Mouse (Mus musculus) liver, embryonic 14.5 days (tissue): ENCODE measurements at regions not wholly inside any gene's neighbourhood (a gene's known extent, or its start where the extent isn't known, plus 50 kb on each side); places are given as distances from the start of the nearest gene placed in this dataset.

ENCODE experiments used
- ATAC-seq: fragments of 200-750 bp; cut with Nextera tagmentation; 2 replicates; pipeline ENCODE4 v1.8.0; 2017; ENCODE audit warnings: moderate number of reproducible peaks, mild to moderate bottlenecking, moderate library complexity; ENCODE audit not compliant: insufficient read depth
- DNase-seq, 3 experiments: peaks; one replicate each; pipeline ENCODE4 v3.0.0-alpha.2; 2012 to 2013; ENCODE audit warnings: low read depth in 3 of 3, low spot score in 3 of 3
- H3K27ac ChIP-seq: fragments of 300-500 bp; sonication (generic); 2 replicates; pipeline ENCODE4 v1.5.1; 2014; ENCODE audit warnings: moderate library complexity, mild to moderate bottlenecking, control low read depth, inconsistent platforms
- H3K27me3 ChIP-seq: fragments of 300-500 bp; sonication (generic); 2 replicates; pipeline ENCODE4 v1.6.1; 2014; ENCODE audit warnings: mild to moderate bottlenecking, low read length, moderate library complexity; ENCODE audit not compliant: control insufficient read depth, insufficient read depth
- H3K36me3 ChIP-seq: fragments of 300-500 bp; sonication (generic); replicated peaks from 2 replicates; pipeline ENCODE4 v1.6.1; 2014; ENCODE audit warnings: low read depth; ENCODE audit not compliant: control insufficient read depth, insufficient read depth
- H3K4me1 ChIP-seq, 2 experiments: fragments of 200-500 bp in 1 of 2; fragments of 300-500 bp in 1 of 2; sonication (generic) in 1 of 2; replicated peaks; 2 replicates each; pipeline ENCODE4 v1.6.1; 2012 to 2014; ENCODE audit warnings: antibody characterized with exemption in 1 of 2, inconsistent platforms in 1 of 2, low read length in 1 of 2; ENCODE audit not compliant: control insufficient read depth in 2 of 2, insufficient read depth in 2 of 2
- H3K4me2 ChIP-seq: fragments of 300-500 bp; sonication (generic); 2 replicates; pipeline ENCODE4 v1.6.1; 2014; ENCODE audit warnings: low read depth, mild to moderate bottlenecking, control low read depth, moderate library complexity
- H3K4me3 ChIP-seq, 2 experiments: fragments of 200-500 bp in 1 of 2; fragments of 300-500 bp in 1 of 2; sonication (generic) in 1 of 2; 2 replicates each; pipeline ENCODE4 v1.5.1; 2012 to 2014; ENCODE audit warnings: low read depth in 2 of 2, low read length in 2 of 2, mild to moderate bottlenecking in 2 of 2, control low read depth in 1 of 2, inconsistent platforms in 1 of 2, moderate library complexity in 1 of 2; ENCODE audit not compliant: insufficient read depth in 1 of 2
- H3K9ac ChIP-seq: fragments of 300-500 bp; sonication (generic); replicated peaks from 2 replicates; pipeline ENCODE4 v1.6.1; 2014; ENCODE audit warnings: mild to moderate bottlenecking, control low read depth, moderate library complexity
- H3K9me3 ChIP-seq: fragments of 300-500 bp; sonication (generic); 2 replicates; pipeline ENCODE4 v1.6.1; 2016; ENCODE audit warnings: low read length, mixed read lengths; ENCODE audit not compliant: control insufficient read depth
- CTCF ChIP-seq: IDR thresholded peaks from 2 replicates; pipeline ENCODE4 v1.5.1; 2016; ENCODE audit warnings: antibody characterized with exemption, low read depth, control low read depth
- EP300 ChIP-seq: IDR thresholded peaks from 2 replicates; pipeline ENCODE4 v1.6.1; 2016; ENCODE audit warnings: antibody characterized with exemption, low read depth
- WGBS: fragments of 180-500 bp; shearing (Covaris S2); extraction: QIAGEN DNeasy Blood & Tissue Kit; methylation state at CpG from one replicate; pipeline ENCODE4 v1.1.7; 2014; ENCODE audit not compliant: insufficient replicate concordance; 5-methylcytosine and 5-hydroxymethylcytosine counted together

DNA sequence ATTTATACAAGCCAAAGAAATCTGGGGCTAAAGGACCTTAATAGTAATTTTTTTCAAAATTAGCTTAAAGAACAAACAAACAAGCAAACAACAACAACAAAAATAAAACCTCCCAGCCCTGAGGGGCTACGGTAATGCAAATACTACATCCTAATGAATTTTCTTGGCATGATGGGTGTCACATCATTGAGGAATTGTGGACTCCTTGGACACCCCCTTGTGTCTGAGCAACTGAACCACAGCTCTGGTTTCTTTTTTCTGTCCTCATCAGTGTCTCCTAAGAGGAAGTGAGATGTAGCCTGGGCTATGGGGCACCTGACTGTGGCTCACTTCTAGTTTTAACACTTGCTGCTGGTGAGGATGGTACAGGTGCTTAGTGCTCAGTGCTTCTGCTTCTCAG, 184.2 kb downstream of the Fam169b start:
- 72% methylated on average over 1 of the region's 1 CpGs for WGBS
- H3K4me3 ChIP-seq: no peak overlapping the region
- H3K4me1 ChIP-seq: no peaks in the 10 kb centered on the region
- H3K27ac ChIP-seq: no peak overlapping the region
- TF ChIP-seq EP300: no peak
- TF ChIP-seq CTCF: no peak
- no peaks in the 10 kb centered on the region for H3K27me3 ChIP-seq
- H3K9ac ChIP-seq: no peak overlapping the region
- H3K36me3 ChIP-seq: no peaks in the 10 kb centered on the region
- DNase-seq: no peak
- ATAC-seq: no peak
- H3K9me3 ChIP-seq: no peaks in the 10 kb centered on the region
- H3K4me2 ChIP-seq: no peak overlapping the region

GRCm38 (mm10) chr7:68455451-68455850, 181.8 kb downstream of the Fam169b start:
- no peaks in the 10 kb centered on the region for H3K36me3 ChIP-seq
- H3K4me3 ChIP-seq: no peak overlapping the region
- no peak overlapping the region for H3K4me2 ChIP-seq
- no peak overlapping the region for H3K27ac ChIP-seq
- H3K27me3 ChIP-seq: no peaks in the 10 kb centered on the region
- 35% methylated on average over 5 of the region's 5 CpGs for WGBS
- no peaks in the 10 kb centered on the region for H3K4me1 ChIP-seq
- DNase-seq: no peak
- no peak for ATAC-seq
- H3K9me3 ChIP-seq: no peaks in the 10 kb centered on the region
- TF ChIP-seq CTCF (no peak), EP300 (no peak)
- no peak overlapping the region for H3K9ac ChIP-seq

GRCm38 (mm10) chr7:68453028-68453692, 179.5 kb downstream of the Fam169b start:
- no peak overlapping the region for H3K27ac ChIP-seq
- H3K36me3 ChIP-seq: no peaks in the 10 kb centered on the region
- ATAC-seq: no peak
- H3K27me3 ChIP-seq: no peaks in the 10 kb centered on the region
- WGBS: 68% methylated on average over 8 of the region's 8 CpGs
- H3K4me3 ChIP-seq: no peak overlapping the region
- no peaks in the 10 kb centered on the region for H3K9me3 ChIP-seq
- H3K4me1 ChIP-seq: no peaks in the 10 kb centered on the region
- H3K9ac ChIP-seq: no peak overlapping the region
- TF ChIP-seq CTCF: no peak
- DNase-seq: no peak
- no peak overlapping the region for H3K4me2 ChIP-seq

GRCm38 (mm10) chr7:68444426-68445095, 170.9 kb downstream of the Fam169b start:
- DNase-seq: no peak
- Histone ChIP-seq H3K27me3 (no peaks in the 10 kb centered on the region), H3K4me1 (no peaks in the 10 kb centered on the region), H3K36me3 (no peaks in the 10 kb centered on the region), H3K9ac (no peak overlapping the region), H3K4me3 (no peak overlapping the region), H3K9me3 (no peaks in the 10 kb centered on the region), H3K4me2 (no peak overlapping the region), H3K27ac (no peak overlapping the region)
- 53% methylated on average over 11 of the region's 11 CpGs for WGBS
- TF ChIP-seq EP300 (no peak), CTCF (no peak)
- ATAC-seq: no peak

GRCm38 (mm10) chr7:68440661-68441150, 167.1 kb downstream of the Fam169b start:
- H3K27me3 ChIP-seq: no peaks in the 10 kb centered on the region
- 60% methylated on average over 11 of the region's 11 CpGs for WGBS

More at GRCm38 (mm10) chr7:68440661-68441150, 167.1 kb downstream of the Fam169b start:
- Histone ChIP-seq H3K4me1 (no peaks in the 10 kb centered on the region), H3K9ac (no peak overlapping the region), H3K4me2 (no peak overlapping the region), H3K4me3 (no peak overlapping the region), H3K27ac (no peak overlapping the region), H3K9me3 (no peaks in the 10 kb centered on the region), H3K36me3 (no peaks in the 10 kb centered on the region)
- TF ChIP-seq EP300 (no peak), CTCF (no peak)
- DNase-seq (no peak), ATAC-seq (no peak)
